Mouse (Mus musculus): Measurements from ENCODE around the gene Runx2.

Gene Runx2

GRCm38 (mm10) chr17:44570899-44571298 lies 243.7 kb downstream of the Runx2 start:
- no peak for DNase-seq

- no peak for DNase-seq
These were observed 245.5 kb downstream of the Runx2 start for GRCm38 (mm10) chr17:44569020-44569621.

- DNase-seq: no peak
These were observed 247.6 kb downstream of the Runx2 start for GRCm38 (mm10) chr17:44566992-44567391.

- DNase-seq: no peak
These were observed 248.6 kb downstream of the Runx2 start for GRCm38 (mm10) chr17:44565884-44566515.

- DNase-seq: no peak
These were observed 249.2 kb downstream of the Runx2 start for GRCm38 (mm10) chr17:44565311-44565831.

- no peak for DNase-seq
These were observed 249.9 kb downstream of the Runx2 start for GRCm38 (mm10) chr17:44564611-44565198.

GRCm38 (mm10) chr17:44560016-44560415 lies 254.6 kb downstream of the Runx2 start:
- DNase-seq: no peak

GRCm38 (mm10) chr17:44557199-44558111 lies 257.1 kb downstream of the Runx2 start:
- no peak for DNase-seq

- no peak for DNase-seq
These were observed 259.7 kb downstream of the Runx2 start for GRCm38 (mm10) chr17:44554941-44555340.

GRCm38 (mm10) chr17:44549551-44549950 lies 265.0 kb downstream of the Runx2 start:
- DNase-seq: no peak

- DNase-seq: no peak
These were observed 266.7 kb downstream of the Runx2 start for GRCm38 (mm10) chr17:44547922-44548321.

- DNase-seq: no peak
These were observed 267.8 kb downstream of the Runx2 start for GRCm38 (mm10) chr17:44546801-44547200.

GRCm38 (mm10) chr17:44545141-44545813 lies 269.3 kb downstream of the Runx2 start:
- DNase-seq: no peak

- no peak for DNase-seq
These were observed 271.9 kb downstream of the Runx2 start for GRCm38 (mm10) chr17:44542706-44543105.

GRCm38 (mm10) chr17:44540699-44541098 lies 273.9 kb downstream of the Runx2 start:
- DNase-seq: peak; percentile 6

- DNase-seq: no peak
These were observed 275.7 kb downstream of the Runx2 start for GRCm38 (mm10) chr17:44538921-44539320.

GRCm38 (mm10) chr17:44530000-44530399 lies 284.6 kb downstream of the Runx2 start:
- DNase-seq: peak; percentile 62

- no peak for DNase-seq
These were observed 286.0 kb downstream of the Runx2 start for GRCm38 (mm10) chr17:44528617-44529016.

- DNase-seq: no peak
These were observed 290.5 kb downstream of the Runx2 start for GRCm38 (mm10) chr17:44524146-44524545.

GRCm38 (mm10) chr17:44522906-44523305 lies 291.7 kb downstream of the Runx2 start:
- no peak for DNase-seq

GRCm38 (mm10) chr17:44520122-44521075 lies 294.2 kb downstream of the Runx2 start:
- no peak for DNase-seq
